Mouse (Mus musculus) limb, embryonic 10.5 days (tissue): ENCODE measurements around the gene Prmt1. TPM values are rescaled to one million over a fixed set of nuclear protein-coding genes. Genes with fewer than 3 reads are reported as not detected.
A peak's percentile ranks its signal among the peaks of the same experiment; 100 is the strongest.

Experiments
- DNase-seq: peaks from one replicate; pipeline ENCODE4 v3.0.0-alpha.2; 2017; ENCODE audit warnings: low spot score
- H3K27ac ChIP-seq: fragments of 300-500 bp; sonication (generic); 2 replicates; pipeline ENCODE4 v1.5.1; 2016; ENCODE audit warnings: mild to moderate bottlenecking
- H3K27me3 ChIP-seq: fragments of 300-500 bp; sonication (generic); 2 replicates; pipeline ENCODE4 v1.6.1; 2016; ENCODE audit warnings: low read depth, mild to moderate bottlenecking; ENCODE audit not compliant: poor library complexity, severe bottlenecking
- H3K36me3 ChIP-seq: fragments of 300-500 bp; sonication (generic); 2 replicates; pipeline ENCODE4 v1.6.1; 2016; ENCODE audit warnings: mild to moderate bottlenecking, moderate library complexity
- H3K4me1 ChIP-seq: fragments of 300-500 bp; sonication (generic); 2 replicates; pipeline ENCODE4 v1.6.1; 2016
- H3K4me3 ChIP-seq: fragments of 300-500 bp; sonication (generic); 2 replicates; pipeline ENCODE4 v1.5.1; 2016; ENCODE audit warnings: mild to moderate bottlenecking, moderate library complexity
- H3K9me3 ChIP-seq: fragments of 300-500 bp; sonication (generic); replicated peaks from 2 replicates; pipeline ENCODE4 v1.6.1; 2016; ENCODE audit warnings: mild to moderate bottlenecking
- WGBS: fragments of 180-500 bp; shearing (Covaris S2); methylation state at CpG from one replicate; pipeline ENCODE4 v1.1.7; 2016; 5-methylcytosine and 5-hydroxymethylcytosine counted together
- polyA plus RNA-seq: library from polyadenylated mRNA; unstranded; fragments of >200 nt; fragmentation: Nextera tagmentation; extraction: Ambion mirVana; gene quantifications from 2 replicates; pipeline ENCODE4 v1.2.1, GENCODE M21; 2016

Prmt1 gene
- polyA plus RNA-seq, 1 experiment from 2014 or later: 979 TPM

- Histone ChIP-seq H3K9me3 (no peaks in the 10 kb centered on the region), H3K36me3 (peaks cover 66% of the 10 kb centered on the region), H3K4me3 (peak overlapping the region; percentile 80), H3K4me1 (peaks cover 37% of the 10 kb centered on the region), H3K27ac (0 out of 2 replicates have a peak overlapping the region, but pooled peaks have one; percentile 19), H3K27me3 (no peaks in the 10 kb centered on the region)
- no peak for DNase-seq
- WGBS: 57% methylated on average over 3 of the region's 3 CpGs
Measured at GRCm38 (mm10) chr7:44984833-44985164, 1.6 kb downstream of the Prmt1 start.

- 84% methylated on average over 7 of the region's 7 CpGs for WGBS
- Histone ChIP-seq H3K4me3 (peak overlapping the region; percentile 80), H3K36me3 (peaks cover 66% of the 10 kb centered on the region), H3K9me3 (no peaks in the 10 kb centered on the region), H3K4me1 (peaks cover 36% of the 10 kb centered on the region), H3K27ac (no peak overlapping the region), H3K27me3 (no peaks in the 10 kb centered on the region)
- no peak for DNase-seq
Measured at GRCm38 (mm10) chr7:44983944-44984832, 2.2 kb downstream of the Prmt1 start.

GRCm38 (mm10) chr7:44983085-44983484, 3.3 kb downstream of the Prmt1 start:
- peak; percentile 90 for DNase-seq
- 50% methylated on average over 6 of the region's 6 CpGs for WGBS
- Histone ChIP-seq H3K4me1 (peaks cover 30% of the 10 kb centered on the region), H3K36me3 (peaks cover 69% of the 10 kb centered on the region), H3K9me3 (no peaks in the 10 kb centered on the region), H3K27ac (no peak overlapping the region), H3K27me3 (no peaks in the 10 kb centered on the region), H3K4me3 (peak overlapping the region; percentile 80)

- peaks cover 83% of the 10 kb centered on the region for H3K36me3 ChIP-seq
- WGBS: 91% methylated on average over 8 of the region's 8 CpGs
- no peak overlapping the region for H3K27ac ChIP-seq
- no peak for DNase-seq
- H3K9me3 ChIP-seq: no peaks in the 10 kb centered on the region
- peak overlapping the region; percentile 19; the same call in 1 of the 2 replicates for H3K4me3 ChIP-seq
- H3K4me1 ChIP-seq: peaks cover 26% of the 10 kb centered on the region
- no peaks in the 10 kb centered on the region for H3K27me3 ChIP-seq
Measured at GRCm38 (mm10) chr7:44981539-44981938, 4.8 kb downstream of the Prmt1 start.

GRCm38 (mm10) chr7:44978300-44978699, 8.1 kb downstream of the Prmt1 start:
- peaks cover 22% of the 10 kb centered on the region for H3K4me1 ChIP-seq
- WGBS: 93% methylated on average over 3 of the region's 3 CpGs
- DNase-seq: no peak
- H3K36me3 ChIP-seq: peaks cover 81% of the 10 kb centered on the region
- no peaks in the 10 kb centered on the region for H3K27me3 ChIP-seq
- H3K4me3 ChIP-seq: no peak overlapping the region
- no peak overlapping the region for H3K27ac ChIP-seq
- no peaks in the 10 kb centered on the region for H3K9me3 ChIP-seq

GRCm38 (mm10) chr7:44975117-44975419, 11.3 kb downstream of the Prmt1 start:
- no peaks in the 10 kb centered on the region for H3K9me3 ChIP-seq
- H3K4me1 ChIP-seq: peaks cover 39% of the 10 kb centered on the region
- no peak overlapping the region for H3K27ac ChIP-seq
- DNase-seq: no peak
- H3K36me3 ChIP-seq: peaks cover 50% of the 10 kb centered on the region
- H3K4me3 ChIP-seq: peak overlapping the region; percentile 59
- WGBS: 25% methylated on average over 6 of the region's 6 CpGs
- no peaks in the 10 kb centered on the region for H3K27me3 ChIP-seq

- 2% methylated on average over 22 of the region's 22 CpGs for WGBS
- peaks cover 44% of the 10 kb centered on the region for H3K36me3 ChIP-seq
- peak within 1 kb of the TSS; percentile 84 for H3K27ac ChIP-seq
- peak; percentile 88 for DNase-seq
- H3K4me1 ChIP-seq: peaks cover 45% of the 10 kb centered on the region
- H3K4me3 ChIP-seq: peak within 1 kb of the TSS; percentile 59
- no peaks in the 10 kb centered on the region for H3K9me3 ChIP-seq
- H3K27me3 ChIP-seq: no peaks in the 10 kb centered on the region
Measured at GRCm38 (mm10) chr7:44974383-44975116, 11.8 kb downstream of the Prmt1 start, which contains the start of gene Cpt1c. TSS of gene Cpt1c (minus strand) at chr7:44974851.

- H3K27me3 ChIP-seq: no peaks in the 10 kb centered on the region
- peaks cover 35% of the 10 kb centered on the region for H3K36me3 ChIP-seq
- peak overlapping the region; percentile 84 for H3K27ac ChIP-seq
- 50% methylated on average over 14 of the region's 14 CpGs for WGBS
- peaks cover 45% of the 10 kb centered on the region for H3K4me1 ChIP-seq
- peak overlapping the region; percentile 59 for H3K4me3 ChIP-seq
- no peaks in the 10 kb centered on the region for H3K9me3 ChIP-seq
- DNase-seq: no peak
Measured at GRCm38 (mm10) chr7:44973415-44974130, 12.8 kb downstream of the Prmt1 start.

GRCm38 (mm10) chr7:44971142-44971541, 15.2 kb downstream of the Prmt1 start:
- H3K27ac ChIP-seq: peak overlapping the region; percentile 92
- H3K4me3 ChIP-seq: peak overlapping the region; percentile 71
- H3K27me3 ChIP-seq: no peaks in the 10 kb centered on the region
- DNase-seq: no peak
- WGBS: 74% methylated on average over 7 of the region's 7 CpGs
- peaks cover 16% of the 10 kb centered on the region for H3K36me3 ChIP-seq
- peaks cover 45% of the 10 kb centered on the region for H3K4me1 ChIP-seq
- no peaks in the 10 kb centered on the region for H3K9me3 ChIP-seq

GRCm38 (mm10) chr7:44970231-44970691, 16.1 kb downstream of the Prmt1 start:
- DNase-seq: peak; percentile 90
- peaks cover 44% of the 10 kb centered on the region for H3K4me1 ChIP-seq

GRCm38 (mm10) chr7:44966638-44967037, 19.7 kb downstream of the Prmt1 start:
- 73% methylated on average over 15 of the region's 15 CpGs for WGBS
- Histone ChIP-seq H3K36me3 (peaks cover 39% of the 10 kb centered on the region), H3K9me3 (no peaks in the 10 kb centered on the region), H3K4me3 (no peak overlapping the region), H3K27ac (no peak overlapping the region), H3K27me3 (no peaks in the 10 kb centered on the region), H3K4me1 (peaks cover 19% of the 10 kb centered on the region)
- DNase-seq: no peak

More at GRCm38 (mm10) chr7:44970231-44970691, 16.1 kb downstream of the Prmt1 start:
- Histone ChIP-seq H3K27me3 (no peaks in the 10 kb centered on the region), H3K9me3 (no peaks in the 10 kb centered on the region), H3K4me3 (peak overlapping the region; percentile 71), H3K36me3 (peaks cover 14% of the 10 kb centered on the region), H3K27ac (peak overlapping the region; percentile 92)
- WGBS: under 1% methylated on average over 36 of the region's 36 CpGs

GRCm38 (mm10) chr7:44965975-44966374, 20.4 kb downstream of the Prmt1 start:
- DNase-seq: no peak
- Histone ChIP-seq H3K4me1 (peaks cover 13% of the 10 kb centered on the region), H3K4me3 (no peak overlapping the region), H3K9me3 (no peaks in the 10 kb centered on the region), H3K27me3 (no peaks in the 10 kb centered on the region), H3K27ac (no peak overlapping the region), H3K36me3 (peaks cover 46% of the 10 kb centered on the region)
- whole genome bisulfite sequencing: 85% methylated on average over 7 of the region's 7 CpGs
